Mouse (Mus musculus) heart, adult 8-10 months (tissue): ENCODE data around the gene Ahnak. TPM values are rescaled to one million over a fixed set of nuclear protein-coding genes. Genes with fewer than 3 reads are reported as not detected.
"Not testable (repeated sequence)": the region's sequence is repeated elsewhere in the genome, so short reads cannot be mapped to it uniquely, and the experiment has no call there.

Experiments used
- DNase-seq: peaks from one replicate; pipeline ENCODE4 v3.0.0; 2022; ENCODE audit warnings: low spot score
- total RNA-seq, 4 experiments: library from RNA; stranded (reverse); gene quantifications; 2 replicates each; pipeline ENCODE4 v1.2.4; 2022

Ahnak gene
- total RNA-seq, 4 experiments from 2014 or later: 332 to 446 (median 375) TPM

DNA sequence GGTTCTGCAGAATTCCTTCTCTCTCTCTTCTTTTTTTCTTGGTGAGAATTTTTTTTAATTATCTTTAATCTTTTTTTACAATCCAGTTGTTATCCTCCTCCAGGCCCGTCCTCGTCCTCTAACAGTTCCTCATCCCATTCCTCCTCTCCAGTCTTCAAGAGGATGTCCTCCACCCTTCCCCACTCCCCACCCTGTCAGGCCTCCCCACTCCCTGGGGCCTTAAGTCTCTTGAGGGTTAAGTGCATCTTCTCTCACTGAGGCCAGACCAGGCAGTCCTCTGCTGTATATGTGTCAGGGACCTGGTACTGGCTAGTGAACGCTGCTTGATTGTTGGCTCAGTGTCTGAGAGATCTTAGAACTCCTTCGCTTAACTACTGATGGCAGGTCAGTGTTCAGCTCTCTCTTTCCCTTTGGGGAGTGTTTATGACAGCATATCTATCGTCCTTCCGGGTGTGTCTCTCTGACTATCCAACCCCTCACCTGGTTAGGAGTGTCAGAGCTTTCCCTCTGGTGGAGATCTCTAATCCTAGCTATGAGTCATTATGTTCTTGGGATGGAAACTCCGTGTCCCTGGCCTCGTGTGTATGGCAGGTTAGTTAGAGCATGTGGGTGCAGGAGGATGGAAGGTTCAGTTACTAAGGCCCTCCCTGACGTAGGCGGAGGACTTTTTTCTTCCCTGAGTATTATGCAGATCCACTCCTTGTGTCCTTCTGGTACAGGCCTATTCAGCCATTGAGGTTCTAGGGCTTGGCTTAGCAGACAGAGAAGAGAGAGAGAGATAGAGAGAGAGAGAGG is 5.9 kb downstream of the Ahnak start:
- no peak for DNase-seq

DNA sequence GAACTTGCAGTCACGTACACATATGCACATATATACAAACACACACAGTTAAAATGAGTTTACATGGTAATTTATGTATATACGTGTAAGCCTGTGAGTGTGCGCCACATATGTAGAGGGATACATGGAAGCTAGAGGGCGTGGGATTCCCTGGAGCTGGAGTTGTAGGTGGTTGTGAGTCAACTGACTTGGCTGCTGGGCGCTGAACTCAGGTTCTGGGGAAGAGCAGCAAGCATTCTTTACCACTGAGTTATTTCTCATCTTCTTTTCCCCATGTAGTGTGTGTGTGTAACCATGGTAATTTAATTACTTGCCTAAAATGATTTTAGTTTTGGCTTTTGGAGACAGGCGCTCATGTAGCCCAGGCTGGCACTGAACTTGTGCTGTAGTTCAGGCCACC is 7.5 kb downstream of the Ahnak start:
- DNase-seq: no peak

DNA sequence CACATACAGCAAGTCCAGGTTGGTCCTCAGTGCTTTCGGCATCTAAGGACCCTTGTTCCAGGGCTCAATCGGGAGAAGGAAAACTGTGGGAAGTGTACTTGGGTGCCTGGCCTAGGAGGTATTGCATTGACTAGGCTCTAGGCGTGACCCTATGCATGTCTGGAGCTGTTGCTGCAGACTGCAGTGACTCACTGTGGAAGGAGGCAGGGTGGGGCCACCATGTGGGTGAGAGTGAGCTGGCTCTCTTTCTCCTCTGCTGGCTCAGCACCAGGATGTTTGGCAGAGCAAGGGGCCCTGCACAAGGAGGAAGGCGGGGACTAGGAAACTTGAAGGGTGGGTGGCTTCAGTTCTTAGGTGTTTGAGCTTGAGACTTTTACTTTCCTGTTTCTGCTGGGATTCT is 8.5 kb downstream of the Ahnak start:
- peak; percentile 92 for DNase-seq

DNA sequence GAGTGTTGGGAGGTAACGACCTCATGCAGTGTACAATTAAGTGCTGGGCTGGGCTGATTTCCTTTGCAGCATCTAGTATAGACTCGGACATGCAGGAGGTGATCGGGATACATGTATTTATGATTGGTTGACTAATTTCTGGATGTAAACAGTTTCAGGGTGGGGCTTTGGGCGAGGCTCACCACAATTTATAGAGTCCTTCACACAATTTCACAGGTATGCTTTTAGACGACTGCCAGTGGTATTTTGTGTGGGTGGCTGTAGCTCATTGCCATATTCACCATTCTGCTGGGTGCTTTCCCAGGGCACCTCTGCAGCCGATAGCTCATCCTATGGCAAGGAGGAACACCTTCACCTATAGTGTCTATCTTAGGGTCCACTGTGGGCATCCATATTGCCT is 9.5 kb downstream of the Ahnak start:
- no peak for DNase-seq

DNA sequence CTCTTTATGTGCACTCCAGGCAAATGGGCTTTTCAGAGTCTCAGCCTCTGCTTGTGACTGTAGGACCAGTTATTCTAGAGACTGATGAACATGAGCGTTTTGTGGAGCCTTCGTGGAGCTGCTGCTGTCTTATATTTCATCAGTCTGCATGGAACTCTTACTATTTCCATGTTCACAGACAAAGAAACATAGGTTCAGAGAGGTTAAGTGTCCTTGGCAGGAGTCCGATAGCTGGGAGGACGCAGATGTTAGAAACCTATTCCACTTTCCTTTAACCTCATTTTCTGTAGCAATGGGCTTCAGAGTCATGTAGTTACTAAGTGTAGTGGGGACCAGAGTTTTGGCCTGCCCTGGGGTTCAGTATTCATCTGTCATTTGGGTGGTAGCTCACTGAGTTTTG is 10.1 kb downstream of the Ahnak start:
- DNase-seq: no peak

DNA sequence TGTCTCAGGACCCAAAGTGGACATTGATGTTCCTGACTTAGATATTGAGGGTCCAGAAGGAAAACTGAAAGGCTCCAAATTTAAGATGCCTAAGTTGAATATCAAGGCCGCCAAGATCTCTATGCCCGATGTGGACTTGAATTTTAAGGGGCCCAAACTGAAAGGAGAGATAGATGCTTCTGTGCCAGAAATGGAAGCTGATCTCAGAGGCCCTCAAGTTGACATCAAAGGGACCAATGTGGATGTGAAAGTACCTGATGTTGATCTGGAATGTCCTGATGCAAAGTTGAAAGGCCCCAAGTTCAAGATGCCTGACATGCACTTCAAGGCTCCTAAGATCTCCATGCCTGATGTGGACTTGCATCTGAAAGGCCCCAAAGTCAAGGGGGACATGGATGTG is 17.8 kb downstream of the Ahnak start:
- DNase-seq: not testable (repeated sequence)

DNA sequence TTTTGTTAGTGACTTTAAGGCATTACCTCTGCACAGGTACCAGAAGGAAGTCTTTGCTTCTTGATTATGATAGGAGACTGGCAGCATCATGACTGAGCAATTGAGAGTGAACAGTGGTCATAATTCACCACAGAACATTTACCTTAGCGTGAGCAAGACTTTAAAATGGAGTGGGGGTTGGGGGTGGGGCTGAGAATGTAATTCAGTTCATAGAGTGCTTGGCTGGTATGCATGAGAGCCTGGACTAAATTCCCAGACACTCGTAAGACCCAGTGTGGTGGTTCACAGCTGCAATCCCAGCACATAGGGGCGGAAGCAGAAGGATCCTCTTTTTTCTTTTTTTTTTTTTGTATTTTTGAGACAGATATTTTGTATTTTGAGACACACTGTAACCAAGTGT is 30.2 kb downstream of the Ahnak start:
- no peak for DNase-seq

DNA sequence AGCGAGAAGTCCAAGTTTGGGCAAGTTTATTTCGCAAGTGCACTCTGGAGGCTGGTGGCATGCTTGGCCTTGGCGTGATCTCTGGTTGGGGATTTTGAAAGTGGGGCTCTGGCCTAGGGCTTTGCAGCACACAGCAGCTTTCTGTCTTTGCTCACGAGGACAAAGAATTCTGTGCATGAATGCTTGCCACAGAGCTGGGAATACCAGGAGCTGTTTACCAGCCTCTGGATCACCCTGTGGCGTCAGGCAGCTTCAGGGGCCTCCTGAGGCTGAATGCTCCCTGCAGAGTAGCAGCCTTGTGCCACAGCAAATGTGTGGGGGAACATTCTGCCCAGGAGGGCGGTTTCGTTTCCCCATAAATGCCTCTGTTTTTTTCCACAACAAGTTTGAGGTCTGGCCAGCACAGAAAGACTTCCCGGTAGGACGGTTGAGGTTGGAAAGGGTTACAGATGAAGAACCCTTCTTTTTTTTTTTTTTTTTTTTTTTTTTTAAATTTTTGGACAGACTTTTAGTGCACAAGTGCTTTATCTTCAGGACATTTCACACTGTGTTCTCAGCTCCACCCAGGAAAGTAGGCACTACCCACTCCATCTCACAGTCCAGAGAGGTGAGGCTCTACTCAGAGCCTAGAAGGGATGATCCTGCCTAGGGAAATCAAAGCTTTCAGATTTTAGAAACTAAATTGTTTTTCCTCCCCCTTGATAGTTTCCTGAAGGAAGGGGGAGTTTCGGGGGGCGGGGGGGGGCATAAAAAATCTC is 34.1 kb downstream of the Ahnak start:
- peak; percentile 53 for DNase-seq

DNA sequence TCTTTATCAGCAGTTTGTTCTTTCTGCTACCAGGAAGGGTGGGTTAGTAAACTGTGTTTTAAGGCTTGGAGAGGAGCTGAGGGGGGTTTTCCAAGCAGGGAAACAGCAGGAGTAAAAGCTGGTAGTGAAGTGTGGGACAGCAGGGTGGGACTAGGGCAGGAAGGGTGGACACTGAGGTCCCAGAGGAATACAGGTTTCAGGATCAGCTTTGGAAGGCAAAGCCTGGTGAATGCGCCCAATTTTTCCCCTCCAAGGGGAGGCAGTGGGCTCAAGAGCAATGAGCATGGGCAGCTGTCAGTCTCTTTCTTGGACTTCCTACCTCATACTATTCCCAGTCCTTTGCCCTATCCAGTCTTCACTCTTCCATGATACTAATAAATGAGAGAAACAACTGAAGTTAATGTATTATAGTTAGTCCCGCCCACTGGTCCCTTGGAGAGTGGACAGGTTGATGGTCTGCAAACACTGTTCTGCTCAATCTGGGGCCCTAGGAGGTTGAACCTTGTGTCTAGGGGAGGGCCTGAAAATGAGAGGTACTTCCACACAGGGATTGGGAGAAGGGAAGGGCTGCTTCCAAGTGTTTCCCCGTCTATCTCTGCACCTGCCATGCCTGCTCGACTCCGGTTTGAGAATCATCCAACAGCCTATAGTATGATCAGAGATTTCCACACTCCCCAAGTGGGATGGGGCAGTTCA is 36.6 kb downstream of the Ahnak start:
- DNase-seq: no peak

DNA sequence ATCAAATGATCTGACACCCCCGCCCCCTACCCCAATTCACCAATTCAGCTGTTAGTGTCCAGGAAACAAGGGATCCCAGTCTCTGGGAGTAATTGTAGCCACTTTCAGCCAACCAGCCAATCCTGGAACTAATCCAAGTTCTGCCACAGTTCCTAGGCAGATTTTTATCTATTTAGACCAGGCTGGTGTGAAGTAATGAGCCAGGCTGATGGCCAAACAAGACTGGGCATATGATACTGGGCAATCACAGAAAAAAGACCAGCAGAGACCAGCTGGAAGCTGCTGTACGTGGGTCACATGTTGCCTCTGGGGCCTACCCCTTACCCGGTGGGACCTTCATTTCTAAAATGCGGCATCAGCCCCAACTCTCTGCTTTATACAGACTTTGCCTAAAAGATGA is 37.5 kb downstream of the Ahnak start:
- DNase-seq: no peak

DNA sequence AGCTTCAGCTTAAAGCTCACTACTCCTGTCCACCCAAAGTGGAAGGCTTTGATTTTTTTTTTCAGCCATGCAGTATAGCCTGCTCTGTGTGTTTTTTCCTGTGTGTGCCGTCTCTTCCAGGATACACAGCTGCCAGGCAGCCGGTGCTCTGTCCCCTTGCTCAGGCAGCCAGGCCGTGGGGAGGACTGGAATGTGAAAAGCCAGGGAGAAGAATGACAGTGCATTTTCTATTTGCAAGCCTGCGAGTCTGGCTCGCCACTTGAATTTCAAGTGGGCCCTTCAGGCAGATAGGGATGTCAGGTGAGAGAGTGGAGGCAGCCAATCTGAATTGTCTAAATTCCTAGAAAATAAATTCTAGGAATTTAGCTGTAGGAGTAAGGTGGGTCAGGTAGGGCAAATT is 38.7 kb downstream of the Ahnak start:
- DNase-seq: peak; percentile 62

DNA sequence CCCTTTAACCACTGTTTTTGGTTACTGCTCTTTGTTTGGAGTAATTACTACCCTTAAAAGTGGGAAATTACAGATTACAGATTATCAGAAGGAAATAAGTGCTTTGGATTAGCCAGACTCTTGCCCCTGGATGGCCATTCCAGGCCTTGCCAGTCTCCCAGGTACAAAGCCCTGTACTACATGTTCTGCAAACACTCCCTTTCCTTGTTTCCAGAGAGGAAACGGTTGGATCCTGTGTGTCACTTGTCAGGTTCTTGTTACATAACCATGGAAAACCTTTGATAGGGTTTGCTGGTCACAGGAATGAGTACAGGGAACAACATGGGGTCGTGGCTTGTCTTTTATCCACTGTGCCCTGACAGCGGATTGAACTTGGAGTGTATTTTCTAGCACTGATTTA is 39.3 kb downstream of the Ahnak start:
- peak; percentile 57 for DNase-seq

DNA sequence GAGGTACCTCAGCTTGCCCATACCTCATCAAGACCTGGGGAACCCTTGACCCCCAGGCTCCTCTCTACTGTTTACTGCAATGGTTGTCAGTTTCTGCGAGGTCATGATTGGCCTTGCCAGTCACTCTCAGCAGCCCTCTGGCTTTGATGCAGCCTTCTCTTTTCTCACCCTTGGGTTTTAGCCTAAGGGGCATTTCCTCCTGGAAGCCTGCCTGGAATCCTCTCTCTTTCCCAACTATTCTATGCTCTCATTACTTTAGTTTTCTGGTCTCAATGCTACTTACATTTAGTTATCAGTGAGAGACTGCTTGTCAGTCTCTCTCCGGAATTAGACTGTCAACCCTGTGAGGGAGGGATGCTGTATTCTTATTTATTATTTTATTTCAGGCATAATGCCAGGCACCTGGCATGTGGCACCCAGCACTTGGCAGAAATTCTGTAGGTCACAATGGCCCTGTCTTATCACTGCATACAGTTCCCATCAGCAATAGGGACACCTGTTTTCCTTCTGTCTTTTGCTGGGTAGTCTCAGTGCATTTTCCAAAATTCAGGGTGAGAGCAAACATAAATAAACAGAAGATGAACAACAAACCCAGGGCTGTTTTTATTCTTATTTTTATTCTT is 40.7 kb downstream of the Ahnak start:
- no peak for DNase-seq

DNA sequence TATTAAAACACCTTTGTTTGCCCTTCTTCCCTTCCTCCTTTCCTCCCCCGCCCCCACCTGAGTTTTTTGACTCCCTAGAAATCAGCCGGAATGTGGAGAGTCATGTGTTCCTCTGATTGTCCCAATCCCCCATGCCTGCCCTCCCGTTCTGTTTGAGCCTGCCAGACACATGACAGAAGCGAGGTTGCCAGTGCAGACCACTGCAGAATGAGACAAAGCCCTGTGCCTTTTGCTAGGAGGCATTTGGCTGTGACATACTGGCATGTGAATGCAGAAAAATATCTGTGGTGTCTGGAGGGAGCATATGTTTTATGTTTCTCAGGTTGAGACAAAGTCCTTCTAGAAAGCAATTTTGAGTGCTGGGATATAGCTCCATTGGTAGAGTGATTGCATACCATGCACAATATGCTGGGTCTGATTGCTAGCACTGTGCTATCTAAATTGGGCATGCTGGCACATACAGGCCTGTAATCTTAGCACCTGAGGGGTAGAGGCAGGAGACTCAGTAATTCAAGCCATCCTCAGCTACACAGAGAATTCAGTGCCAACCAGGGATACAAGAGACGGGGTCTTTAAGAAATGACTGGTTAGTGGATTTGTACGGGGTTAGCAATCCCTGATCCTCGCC is 43.5 kb downstream of the Ahnak start:
- DNase-seq: no peak

DNA sequence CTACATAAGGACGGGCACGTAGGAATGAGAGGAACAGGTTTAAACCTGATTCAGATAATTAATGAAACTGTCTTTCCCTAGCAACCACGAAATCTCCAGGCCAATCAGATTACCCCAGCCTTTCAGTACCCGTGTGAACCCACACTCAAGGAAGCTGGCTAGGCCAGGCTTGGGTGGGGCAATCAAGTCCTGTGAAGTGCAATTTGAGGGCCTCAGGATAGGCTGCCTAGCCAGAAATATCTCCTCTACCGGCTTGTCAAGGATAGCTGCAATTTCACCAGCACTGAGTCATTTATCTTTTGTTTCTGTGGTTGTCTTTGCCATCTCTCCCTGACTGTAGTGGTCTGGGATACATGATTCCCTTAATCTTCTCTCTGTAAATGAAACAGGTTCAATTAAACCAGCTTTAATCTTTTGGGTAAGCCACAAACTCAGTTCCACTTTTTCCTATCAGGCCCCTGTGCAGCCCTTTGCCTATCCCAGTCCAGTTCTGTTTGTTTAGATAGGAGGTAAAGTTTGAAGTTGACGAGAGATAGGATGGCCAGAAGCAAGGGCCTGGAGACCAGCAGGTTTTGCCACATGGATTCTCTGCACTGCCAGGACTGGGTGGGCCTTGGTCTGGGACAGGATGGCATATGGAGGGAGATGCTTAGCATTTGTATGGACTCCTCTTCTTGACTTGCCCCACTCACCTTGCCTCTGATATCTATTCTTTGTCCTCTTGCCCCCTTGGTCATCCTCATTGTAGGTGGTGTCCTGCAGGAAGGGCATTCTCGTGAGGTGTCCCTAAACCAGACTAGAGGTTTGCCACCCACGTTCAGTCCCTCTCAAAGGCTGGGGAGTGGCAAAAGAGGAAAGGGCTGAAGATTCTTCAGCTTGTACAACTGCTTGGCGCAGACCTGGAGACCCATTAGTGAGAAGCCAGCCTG is 44.6 kb downstream of the Ahnak start:
- no peak for DNase-seq

DNA sequence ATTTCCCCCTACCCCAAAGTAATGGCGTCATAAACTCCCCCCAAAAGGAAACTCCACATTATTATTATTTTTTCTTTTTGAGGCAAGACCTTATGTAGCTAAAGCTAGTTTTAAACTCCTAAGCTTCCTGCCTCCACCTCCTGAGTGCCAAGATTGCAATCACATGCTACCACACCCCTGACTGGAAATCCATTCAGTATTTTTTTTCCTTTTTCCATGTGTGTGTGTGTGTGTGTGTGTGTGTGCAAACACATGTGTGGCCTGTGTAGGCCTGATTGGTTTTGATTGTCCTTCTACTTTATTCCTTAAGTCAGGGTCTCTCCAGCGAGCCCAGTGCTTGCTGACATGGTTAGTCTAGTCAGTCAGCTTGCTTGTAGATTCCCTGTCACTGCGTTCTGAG is 45.4 kb downstream of the Ahnak start:
- peak; percentile 28 for DNase-seq

DNA sequence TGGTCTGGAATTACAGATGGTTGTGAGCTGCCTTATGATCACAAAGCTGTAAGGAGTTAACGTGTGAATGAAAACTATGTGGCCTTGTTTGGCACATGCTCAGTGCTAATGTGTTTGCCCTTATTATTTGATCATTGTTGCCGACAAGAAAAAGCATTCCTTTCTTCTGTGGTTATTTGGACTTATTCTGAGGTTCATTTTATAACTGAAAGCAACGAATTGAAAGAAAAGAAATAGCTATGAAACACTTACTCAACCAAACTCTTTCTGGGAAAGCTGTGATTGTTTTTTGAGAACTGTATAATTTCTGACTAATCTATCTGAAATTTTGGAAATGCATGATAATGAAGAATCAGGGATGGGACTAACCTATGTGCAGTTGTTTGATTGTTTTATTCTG is 46.0 kb downstream of the Ahnak start:
- DNase-seq: no peak

DNA sequence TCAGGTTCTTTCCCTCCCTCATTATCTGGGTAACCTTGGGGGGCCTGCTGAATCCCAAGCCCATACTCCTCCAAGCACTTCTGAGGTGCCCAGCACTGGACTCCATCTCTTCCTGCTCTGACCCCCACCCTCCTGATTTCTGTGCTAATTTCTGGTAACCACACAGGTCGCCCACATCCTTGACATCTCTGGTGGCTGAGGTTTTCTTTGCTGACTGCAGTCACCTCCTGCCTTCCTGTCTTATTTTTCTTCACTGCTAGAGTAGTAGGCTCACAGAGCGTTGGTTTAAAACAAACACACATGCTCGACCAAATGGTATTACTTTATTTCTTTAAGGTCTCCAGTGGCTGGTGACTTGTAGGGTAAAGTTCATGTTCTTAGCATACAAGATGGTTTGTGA is 49.1 kb downstream of the Ahnak start:
- DNase-seq: no peak

DNA sequence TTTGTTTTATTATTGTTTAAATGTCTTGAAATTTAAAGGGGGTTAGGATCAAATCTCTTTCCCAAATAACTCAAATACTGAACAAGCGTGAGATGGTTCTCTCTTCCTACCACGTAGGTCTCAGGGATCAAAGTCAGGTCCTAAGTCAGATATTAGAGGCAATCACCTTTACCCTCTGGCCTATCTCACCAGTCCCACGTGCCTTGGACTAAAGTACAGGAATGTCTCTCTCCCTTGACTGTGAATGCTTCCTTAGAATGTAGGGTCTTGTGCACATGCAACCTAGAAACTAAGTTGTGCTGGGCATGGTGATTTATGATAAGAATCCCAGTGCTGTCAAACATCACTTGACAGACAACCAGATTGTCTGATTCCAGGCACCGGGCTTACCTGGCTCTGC is 50.2 kb downstream of the Ahnak start:
- DNase-seq: no peak

DNA sequence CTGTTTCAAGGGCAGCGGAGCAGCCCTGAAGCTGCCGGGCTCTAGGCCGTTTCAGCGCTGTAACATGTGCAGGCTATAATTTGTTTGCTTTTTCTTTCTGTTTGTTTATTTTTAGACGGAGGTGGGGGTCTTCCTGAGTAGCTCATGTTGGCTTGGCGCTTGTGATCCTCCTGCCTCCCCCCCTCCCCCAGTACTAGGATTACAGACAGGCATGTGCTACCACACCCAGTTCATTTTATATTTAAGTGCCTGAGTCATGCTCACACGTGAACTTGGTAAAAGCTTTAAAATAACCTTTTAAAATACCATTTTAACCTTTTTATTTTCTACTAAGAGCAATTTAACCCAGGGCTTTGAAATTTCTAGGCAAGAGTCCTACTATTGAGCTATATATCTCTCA is 50.8 kb downstream of the Ahnak start:
- no peak for DNase-seq

DNA sequence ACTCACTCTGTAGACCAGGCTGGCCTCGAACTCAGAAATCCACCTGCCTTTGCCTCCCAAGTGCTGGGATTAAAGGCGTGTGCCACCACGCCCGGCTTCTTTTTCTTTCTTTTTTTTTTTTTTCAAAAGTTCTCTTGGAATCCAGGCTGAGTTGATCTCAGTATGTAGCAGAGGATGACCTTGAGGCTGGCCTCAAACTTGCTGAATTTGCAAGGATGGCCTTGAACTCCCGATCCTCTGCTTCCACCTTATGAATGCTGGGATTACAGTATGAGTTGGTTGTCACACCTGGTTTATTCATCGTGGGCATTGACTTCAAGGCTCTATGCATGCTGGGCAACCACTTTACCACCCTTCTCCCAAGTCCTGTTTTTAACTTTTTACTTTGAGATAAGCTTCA is 51.6 kb downstream of the Ahnak start:
- DNase-seq: no peak
